Mouse (Mus musculus) megakaryocyte, embryonic 14.5 days (primary cell): ENCODE measurements around the gene Aldh8a1.
"Not testable (repeated sequence)": the region's sequence is repeated elsewhere in the genome, so short reads cannot be mapped to it uniquely, and the experiment has no call there.

ENCODE experiments used
- FLI1 ChIP-seq: IDR thresholded peaks from 2 replicates; pipeline ENCODE4 v1.6.1; 2012; ENCODE audit warnings: low read length, inconsistent platforms, mixed read lengths
- GATA1 ChIP-seq: IDR thresholded peaks from 3 replicates; pipeline ENCODE4 v1.6.1; 2012; ENCODE audit warnings: mixed read lengths, low read length, inconsistent platforms, borderline replicate concordance

DNA sequence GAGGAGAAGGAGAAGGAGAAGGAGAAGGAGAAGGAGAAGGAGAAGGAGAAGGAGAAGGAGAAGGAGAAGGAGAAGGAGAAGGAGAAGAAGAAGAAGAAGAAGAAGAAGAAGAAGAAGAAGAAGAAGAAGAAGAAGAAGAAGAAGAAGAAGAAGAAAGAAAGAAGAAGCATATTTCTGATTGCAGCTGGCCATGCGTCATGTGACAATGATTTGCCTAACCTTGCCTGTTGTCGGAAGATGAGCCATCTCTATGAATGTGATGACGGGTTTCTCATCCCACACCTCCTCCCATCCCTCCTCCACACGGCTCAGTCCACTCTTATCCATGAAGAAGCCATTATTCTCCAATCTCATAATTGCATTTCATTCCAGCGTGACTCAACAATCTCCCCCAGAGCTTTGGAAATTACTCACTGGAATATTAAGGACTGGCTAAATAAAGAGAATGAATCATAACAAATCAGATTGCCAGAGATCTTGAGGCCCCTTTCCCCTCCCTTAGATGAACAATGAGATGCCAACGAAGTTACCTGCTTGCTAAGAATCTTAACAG is 21.9 kb downstream of the Aldh8a1 start:
- TF ChIP-seq GATA1, FLI1: not testable (repeated sequence)
